In genomic region chr6:70805267-70805666, GRCm38 (mm10) we compare ENCODE assay signal across 8 mouse cellular contexts. TPM values are rescaled to one million over a fixed set of nuclear protein-coding genes. Genes with fewer than 3 reads are reported as not detected.
DNase-seq lines count a peak whose midpoint lies in the region; ATAC-seq and TF ChIP-seq lines count a peak whose summit lies in the region.

No protein-coding gene starts in this region.

- TF ChIP-seq CTCF in bone marrow, adult 2 months (IDR thresholded peaks at IDR 0.05; ENCODE audit: control insufficient read depth, insufficient read depth, low read length) = peak; percentile 59
- peak; percentile 65; the same call in 1 of the 2 replicates for TF ChIP-seq CTCF in embryonic fibroblast, embryonic 13.5 days (IDR thresholded peaks at IDR 0.05; ENCODE audit: borderline replicate concordance, insufficient read depth, low read length)
- peak; percentile 67 for TF ChIP-seq CTCF in liver, embryonic 14.5 days (IDR thresholded peaks at IDR 0.05; ENCODE audit: low read depth)
- TF ChIP-seq CTCF in testis, adult 2 months (IDR thresholded peaks at IDR 0.05; ENCODE audit: control insufficient read depth, insufficient read depth, insufficient replicate concordance, low read depth, low read length) = no peak; the same call in 1 of the 2 replicates

- H3K27ac ChIP-seq in bone marrow, adult 2 months (ENCODE audit: control insufficient read depth, insufficient read depth, low read depth, low read length, poor library complexity) = no peak overlapping the region
- H3K27ac ChIP-seq in embryonic fibroblast, embryonic 13.5 days (ENCODE audit: insufficient read depth, low read length) = no peak overlapping the region
- no peak overlapping the region for H3K27ac ChIP-seq in heart, embryonic 16.5 days (ENCODE audit: low read length)
- H3K27ac ChIP-seq in liver, embryonic 14.5 days = no peak overlapping the region
- no peak overlapping the region for H3K27ac ChIP-seq in testis, adult 2 months (ENCODE audit: control insufficient read depth, insufficient read depth, low read depth, low read length)

- WGBS in bone marrow, adult 2 months = 6% methylated on average over 7 of the region's 7 CpGs
- WGBS in heart, embryonic 16.5 days = 12% methylated on average over 7 of the region's 7 CpGs
- WGBS in liver, embryonic 14.5 days (ENCODE audit: insufficient replicate concordance) = 11% methylated on average over 7 of the region's 7 CpGs

- H3K4me1 ChIP-seq in bone marrow, adult 2 months (ENCODE audit: control insufficient read depth, insufficient read depth, low read length) = peaks cover 1% of the 10 kb centered on the region; the same call in 1 of the 2 replicates
- no peaks in the 10 kb centered on the region for H3K4me1 ChIP-seq in embryonic fibroblast, embryonic 13.5 days (ENCODE audit: control insufficient read depth, insufficient read depth, low read length)
- peaks cover 3% of the 10 kb centered on the region; the same call in 1 of the 2 replicates for H3K4me1 ChIP-seq in heart, embryonic 16.5 days (ENCODE audit: control insufficient read depth, insufficient read depth, low read length)
- peaks cover 7 to 8% of the 10 kb centered on the region in 2 experiments; a peak in 3 of 4 replicates for H3K4me1 ChIP-seq in liver, embryonic 14.5 days (replicated peaks; ENCODE audit: control insufficient read depth in 2 of 2, insufficient read depth in 2 of 2, low read length in 1 of 2)
- peaks cover 8% of the 10 kb centered on the region for H3K4me1 ChIP-seq in testis, adult 2 months (ENCODE audit: control insufficient read depth, insufficient read depth, low read length)

- TF ChIP-seq POLR2A in bone marrow, adult 2 months (IDR thresholded peaks at IDR 0.05; ENCODE audit: borderline replicate concordance, control insufficient read depth, low read depth, low read length) = no peak
- no peak for TF ChIP-seq POLR2A in embryonic fibroblast, embryonic 13.5 days (IDR thresholded peaks at IDR 0.05; ENCODE audit: low read depth, low read length)
- no peak for TF ChIP-seq POLR2A in testis, adult 2 months (IDR thresholded peaks at IDR 0.05; ENCODE audit: control insufficient read depth, low read depth, low read length)

- no peaks in the 10 kb centered on the region for H3K9me3 ChIP-seq in heart, embryonic 16.5 days (replicated peaks; ENCODE audit: control insufficient read depth, low read length)
- H3K9me3 ChIP-seq in liver, embryonic 14.5 days (ENCODE audit: control insufficient read depth, low read length) = no peaks in the 10 kb centered on the region

- peak; percentile 81 for DNase-seq in kidney, postnatal 14 days
- DNase-seq in liver, embryonic 14.5 days (ENCODE audit: low read depth in 3 of 3, low spot score in 3 of 3) = no peak
- DNase-seq in natural killer cell, adult 2 months (ENCODE audit: low spot score in 2 of 2) = peak; percentile 55 to 72

- H3K4me3 ChIP-seq in bone marrow, adult 2 months (replicated peaks; ENCODE audit: control insufficient read depth, low read depth, low read length) = no peak overlapping the region
- no peak overlapping the region for H3K4me3 ChIP-seq in embryonic fibroblast, embryonic 13.5 days (ENCODE audit: insufficient read depth, low read length)
- 0 out of 2 replicates have a peak overlapping the region, but pooled peaks have one; percentile 2 for H3K4me3 ChIP-seq in heart, embryonic 16.5 days (ENCODE audit: low read length)
- peak overlapping the region in 1 of 2 experiments; percentile 30; a peak in 2 of 4 replicates for H3K4me3 ChIP-seq in liver, embryonic 14.5 days (ENCODE audit: insufficient read depth in 1 of 2, low read depth in 2 of 2, low read length in 2 of 2)
- peak overlapping the region; percentile 63 for H3K4me3 ChIP-seq in testis, adult 2 months (ENCODE audit: control insufficient read depth, low read depth, low read length)

- no peak overlapping the region for H3K9ac ChIP-seq in heart, embryonic 16.5 days (ENCODE audit: low read length)
- H3K9ac ChIP-seq in liver, embryonic 14.5 days (replicated peaks) = no peak overlapping the region; the same call in 1 of the 2 replicates

- peak overlapping the region; percentile 51 for H3K4me2 ChIP-seq in heart, embryonic 16.5 days (ENCODE audit: low read depth, low read length)
- H3K4me2 ChIP-seq in liver, embryonic 14.5 days (ENCODE audit: low read depth) = peak overlapping the region; percentile 63

- TF ChIP-seq EP300 in liver, embryonic 14.5 days (IDR thresholded peaks at IDR 0.05; ENCODE audit: low read depth) = no peak

- H3K27me3 ChIP-seq in heart, embryonic 16.5 days (ENCODE audit: control insufficient read depth, insufficient read depth, low read length) = no peaks in the 10 kb centered on the region
- H3K27me3 ChIP-seq in liver, embryonic 14.5 days (ENCODE audit: control insufficient read depth, insufficient read depth, low read length) = no peaks in the 10 kb centered on the region
- H3K27me3 ChIP-seq in testis, adult 2 months (ENCODE audit: control insufficient read depth, insufficient read depth, low read length) = no peaks in the 10 kb centered on the region

- ATAC-seq in CD4-positive, CD25-positive, alpha-beta regulatory T cell, adult 4 months = peak; percentile 70
- ATAC-seq in heart, embryonic 16.5 days (replicated peaks; ENCODE audit: extremely low read depth, insufficient read depth, low FRiP score) = peak; percentile 64; the same call in 1 of the 2 replicates
- peak; percentile 73 for ATAC-seq in liver, embryonic 14.5 days (ENCODE audit: insufficient read depth)

- H3K36me3 ChIP-seq in heart, embryonic 16.5 days (ENCODE audit: control insufficient read depth, insufficient read depth) = no peaks in the 10 kb centered on the region
- no peaks in the 10 kb centered on the region for H3K36me3 ChIP-seq in liver, embryonic 14.5 days (replicated peaks; ENCODE audit: control insufficient read depth, insufficient read depth, low read depth)
- no peaks in the 10 kb centered on the region for H3K36me3 ChIP-seq in testis, adult 2 months (ENCODE audit: control insufficient read depth, insufficient read depth, low read length)

RNA-seq across cellular contexts. Expression of gene Rpia, which starts 13.2 kb away (rescaled TPM):
- polyA plus RNA-seq in CD4-positive, CD25-positive, alpha-beta regulatory T cell, adult 4 months (2017; shearing (Covaris generic)) = 1 to 10 TPM; 6.1 to 8.2 TPM
- polyA plus RNA-seq in bone marrow, adult 2 months (2011; ENCODE audit: insufficient read depth, insufficient read length, low replicate concordance, missing spikeins) = 65.3 and 78.5 TPM in 2 replicates
- 7.8 TPM in 2 replicates for polyA plus RNA-seq in embryonic fibroblast, embryonic 13.5 days (2011; ENCODE audit: insufficient read length, low read depth, missing spikeins)
- 1.1 and 1.6 TPM in 2 replicates for polyA plus RNA-seq in heart, embryonic 16.5 days (2015; fragmentation: Nextera tagmentation; extraction: Ambion mirVana)
- 24.4 and 36.7 TPM in 2 replicates for polyA plus RNA-seq in liver, embryonic 14.5 days (2012; rRNA removed)
- polyA plus RNA-seq in liver, embryonic 14.5 days (2014; fragmentation: Nextera tagmentation; extraction: Ambion mirVana) = 4.5 and 4.7 TPM in 2 replicates
- 9.0 and 10.0 TPM in 2 replicates for polyA plus RNA-seq in testis, adult 2 months (2012; rRNA removed)

RNA-seq across cellular contexts. Expression of gene Eif2ak3, which starts 39.0 kb away (rescaled TPM):
- polyA plus RNA-seq in CD4-positive, CD25-positive, alpha-beta regulatory T cell, adult 4 months (2017; shearing (Covaris generic)) = 1 to 10 TPM; 2.2 to 3.6 TPM
- 10.9 and 12.4 TPM in 2 replicates for polyA plus RNA-seq in bone marrow, adult 2 months (2011; ENCODE audit: insufficient read depth, insufficient read length, low replicate concordance, missing spikeins)
- polyA plus RNA-seq in embryonic fibroblast, embryonic 13.5 days (2011; ENCODE audit: insufficient read length, low read depth, missing spikeins) = 21.7 and 23.8 TPM in 2 replicates
- 6.3 and 6.5 TPM in 2 replicates for polyA plus RNA-seq in heart, embryonic 16.5 days (2015; fragmentation: Nextera tagmentation; extraction: Ambion mirVana)
- 3.2 and 3.3 TPM in 2 replicates for polyA plus RNA-seq in liver, embryonic 14.5 days (2012; rRNA removed)
- 2.3 and 2.5 TPM in 2 replicates for polyA plus RNA-seq in liver, embryonic 14.5 days (2014; fragmentation: Nextera tagmentation; extraction: Ambion mirVana)
- polyA plus RNA-seq in testis, adult 2 months (2012; rRNA removed) = 1.8 and 2.1 TPM in 2 replicates

Comparison
In these comparisons a context has a peak if more than half of its experiments do, and no peak if none do; other contexts are left out.
1. H3K4me3 ChIP-seq: peak in heart, embryonic 16.5 days (single experiment) and testis, adult 2 months (single experiment); none in bone marrow, adult 2 months (single experiment) and embryonic fibroblast, embryonic 13.5 days (single experiment).
2. DNase-seq: peak in kidney, postnatal 14 days (single experiment) and natural killer cell, adult 2 months (2 of 2); none in liver, embryonic 14.5 days (0 of 3).
3. Peak in every context shown above with its lines, with median percentiles within 50 percentile points of each other: ATAC-seq.